Mouse (Mus musculus) neural tube, embryonic 12.5 days (tissue): Measurements from ENCODE around the gene Gpx8. TPM values are rescaled to one million over a fixed set of nuclear protein-coding genes. Genes with fewer than 3 reads are reported as not detected.
A peak's percentile ranks its signal among the peaks of the same experiment; 100 is the strongest.
"Not testable (repeated sequence)": the region's sequence is repeated elsewhere in the genome, so short reads cannot be mapped to it uniquely, and the experiment has no call there.

Experiments
- ATAC-seq: fragments of 200-750 bp; cut with Nextera tagmentation; 2 replicates; pipeline ENCODE4 v1.8.0; 2017; ENCODE audit warnings: low read depth, mild to moderate bottlenecking, moderate TSS enrichment, moderate library complexity; ENCODE audit not compliant: low FRiP score
- H3K27ac ChIP-seq: fragments of 300-500 bp; sonication (generic); 2 replicates; pipeline ENCODE4 v1.5.1; 2016
- H3K27me3 ChIP-seq: fragments of 300-500 bp; sonication (generic); replicated peaks from 2 replicates; pipeline ENCODE4 v1.6.1; 2016; ENCODE audit warnings: mild to moderate bottlenecking
- H3K36me3 ChIP-seq: fragments of 300-500 bp; sonication (generic); 2 replicates; pipeline ENCODE4 v1.6.1; 2016; ENCODE audit warnings: mild to moderate bottlenecking
- H3K4me1 ChIP-seq: fragments of 300-500 bp; sonication (generic); 2 replicates; pipeline ENCODE4 v1.6.1; 2016
- H3K4me2 ChIP-seq: fragments of 300-500 bp; sonication (generic); replicated peaks from 2 replicates; pipeline ENCODE4 v1.6.1; 2016; ENCODE audit warnings: mild to moderate bottlenecking
- H3K4me3 ChIP-seq: fragments of 300-500 bp; sonication (generic); 2 replicates; pipeline ENCODE4 v1.5.1; 2016
- H3K9ac ChIP-seq: fragments of 300-500 bp; sonication (generic); 2 replicates; pipeline ENCODE4 v1.6.1; 2016; ENCODE audit warnings: mild to moderate bottlenecking
- H3K9me3 ChIP-seq: fragments of 300-500 bp; sonication (generic); 2 replicates; pipeline ENCODE4 v1.6.1; 2016; ENCODE audit warnings: mild to moderate bottlenecking
- WGBS: fragments of 180-500 bp; shearing (Covaris S2); methylation state at CpG from one replicate; pipeline ENCODE4 v1.1.7; 2016; 5-methylcytosine and 5-hydroxymethylcytosine counted together
- polyA plus RNA-seq: library from polyadenylated mRNA; unstranded; fragments of >200 nt; fragmentation: Nextera tagmentation; extraction: Ambion mirVana; gene quantifications from 2 replicates; pipeline ENCODE4 v1.2.1, GENCODE M21; 2016

Gpx8 gene
- polyA plus RNA-seq, 1 experiment from 2014 or later = 93.3 TPM

DNA sequence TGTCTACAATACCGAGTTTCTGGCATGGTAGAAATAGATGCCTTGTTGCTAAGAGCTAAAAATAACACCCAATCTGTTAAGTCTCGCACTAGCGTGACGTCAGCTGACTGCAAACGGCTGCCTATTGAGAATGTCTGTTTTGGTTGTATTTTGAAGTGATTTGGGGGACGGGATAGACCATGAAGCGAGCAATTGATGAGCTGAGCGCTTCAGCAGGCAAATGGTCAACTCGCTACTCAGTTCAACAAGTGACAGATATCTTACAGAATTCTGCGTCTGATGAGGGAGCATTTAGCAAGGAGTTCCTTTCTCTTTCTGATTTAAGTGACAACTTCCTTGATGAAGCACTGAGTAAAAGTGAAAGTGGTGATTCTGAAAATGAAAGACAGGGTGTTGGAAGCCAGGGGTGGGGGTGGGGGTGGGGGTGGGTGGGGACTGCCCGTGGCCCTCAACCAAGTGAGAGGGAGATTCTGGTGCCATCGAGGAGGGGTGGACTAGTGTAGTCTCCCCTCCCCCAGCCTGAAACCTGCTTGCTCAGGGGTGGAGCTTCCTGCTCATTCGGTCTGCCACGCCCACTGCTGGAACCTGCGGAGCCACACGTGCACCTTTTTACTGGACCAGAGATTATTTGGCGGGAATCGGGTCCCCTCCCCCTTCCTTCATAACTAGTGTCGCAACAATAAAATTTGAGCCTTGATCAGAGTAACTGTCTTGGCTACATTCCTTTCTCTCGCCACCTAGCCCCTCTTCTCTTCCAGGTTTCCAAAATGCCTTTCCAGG lies 32.8 kb downstream of the Gpx8 start:
- not testable (repeated sequence) for H3K27ac ChIP-seq, ATAC-seq, H3K4me1 ChIP-seq, H3K36me3 ChIP-seq, H3K9ac ChIP-seq, H3K27me3 ChIP-seq, H3K4me2 ChIP-seq, H3K4me3 ChIP-seq, H3K9me3 ChIP-seq
- WGBS = 63% methylated on average over 20 of the region's 20 CpGs

DNA sequence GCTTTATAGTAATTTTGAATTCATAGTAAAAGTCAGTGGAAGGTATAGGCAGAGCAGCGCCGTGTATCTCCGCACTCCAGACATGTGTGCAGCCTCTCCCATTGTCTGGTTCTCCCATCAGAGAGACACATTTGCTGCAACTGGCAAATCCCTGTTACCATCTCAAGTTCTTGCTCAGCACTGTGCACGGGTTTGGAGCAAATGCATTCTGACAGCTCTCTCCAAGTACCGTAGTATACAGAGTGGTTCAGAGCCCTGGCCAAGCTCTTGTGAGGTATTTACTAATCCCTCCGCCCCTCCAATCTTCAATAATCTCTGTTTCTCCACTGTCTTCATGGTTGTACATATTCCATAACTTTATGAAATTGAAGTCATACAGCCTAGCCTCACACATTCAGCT lies 33.5 kb downstream of the Gpx8 start:
- no peak for ATAC-seq
- H3K27me3 ChIP-seq = no peaks in the 10 kb centered on the region
- no peak overlapping the region for H3K4me2 ChIP-seq
- H3K36me3 ChIP-seq = no peaks in the 10 kb centered on the region
- WGBS = 89% methylated on average over 6 of the region's 6 CpGs
- no peak overlapping the region for H3K27ac ChIP-seq
- no peaks in the 10 kb centered on the region for H3K4me1 ChIP-seq
- H3K9me3 ChIP-seq = no peaks in the 10 kb centered on the region
- H3K9ac ChIP-seq = no peak overlapping the region
- H3K4me3 ChIP-seq = no peak overlapping the region

DNA sequence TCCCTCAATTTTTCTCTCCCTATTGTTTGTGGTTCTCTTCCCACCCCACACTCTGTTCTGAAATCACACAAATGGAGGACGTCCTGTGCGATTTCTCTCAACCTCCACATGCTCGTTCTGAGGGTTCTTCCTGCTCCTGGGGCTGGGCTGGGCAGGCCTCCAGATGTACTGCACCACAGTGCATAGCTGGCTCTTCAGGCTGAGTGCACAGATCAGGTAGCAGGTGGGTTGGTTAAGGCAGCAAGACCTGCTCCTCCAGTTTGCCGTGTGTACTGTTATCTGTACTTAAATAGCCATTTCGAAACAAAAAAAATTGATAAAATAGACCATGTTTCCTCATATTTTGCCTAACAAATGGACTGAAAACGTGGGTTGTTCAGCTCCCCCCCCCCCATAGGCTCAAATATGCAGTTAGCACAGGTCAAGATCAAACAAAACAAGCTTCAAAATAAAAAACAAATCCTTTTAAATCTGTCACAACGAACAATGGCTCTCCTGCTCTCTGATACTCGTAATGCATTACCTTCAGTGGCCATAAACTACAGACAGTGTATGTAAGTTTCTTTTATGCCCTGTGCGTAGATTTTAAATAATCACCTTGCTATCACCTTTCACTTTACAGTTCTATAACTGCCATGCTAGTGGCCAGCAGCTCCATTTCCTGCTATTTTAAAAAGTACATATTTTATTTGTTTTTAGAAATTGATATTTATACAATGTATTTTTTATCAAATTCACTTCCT lies 45.5 kb downstream of the Gpx8 start:
- no peak for ATAC-seq
- H3K27me3 ChIP-seq = peaks cover 56% of the 10 kb centered on the region
- H3K4me1 ChIP-seq = peaks cover 10% of the 10 kb centered on the region
- no peaks in the 10 kb centered on the region for H3K9me3 ChIP-seq
- H3K4me3 ChIP-seq = no peak overlapping the region
- 75% methylated on average over 9 of the region's 9 CpGs for WGBS
- H3K27ac ChIP-seq = no peak overlapping the region
- no peak overlapping the region for H3K4me2 ChIP-seq
- H3K36me3 ChIP-seq = no peaks in the 10 kb centered on the region
- no peak overlapping the region for H3K9ac ChIP-seq

DNA sequence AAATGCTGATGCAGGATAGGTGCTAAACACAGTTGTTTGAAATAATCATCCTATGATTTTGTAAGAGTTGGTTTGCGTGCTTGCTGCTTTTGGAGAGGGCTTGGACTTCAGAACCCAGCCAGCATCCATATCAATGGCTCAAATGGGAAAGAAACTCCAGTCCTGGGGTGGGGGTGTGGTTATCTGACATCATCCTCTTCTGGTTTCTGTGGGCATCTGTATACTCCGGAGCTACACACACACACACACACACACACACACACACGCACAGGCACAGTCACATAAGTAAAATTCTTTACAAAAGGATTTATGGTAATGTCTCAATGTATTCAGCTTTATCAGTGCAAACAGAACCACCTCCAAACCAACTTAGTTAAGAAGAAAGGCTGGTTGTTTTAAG lies 46.1 kb downstream of the Gpx8 start:
- H3K27me3 ChIP-seq = peaks cover 63% of the 10 kb centered on the region
- H3K27ac ChIP-seq = no peak overlapping the region
- no peak for ATAC-seq
- H3K4me1 ChIP-seq = peaks cover 10% of the 10 kb centered on the region
- H3K9me3 ChIP-seq = no peaks in the 10 kb centered on the region
- H3K36me3 ChIP-seq = no peaks in the 10 kb centered on the region
- H3K4me2 ChIP-seq = no peak overlapping the region
- H3K4me3 ChIP-seq = no peak overlapping the region
- no peak overlapping the region for H3K9ac ChIP-seq
- WGBS = 79% methylated on average over 3 of the region's 3 CpGs

DNA sequence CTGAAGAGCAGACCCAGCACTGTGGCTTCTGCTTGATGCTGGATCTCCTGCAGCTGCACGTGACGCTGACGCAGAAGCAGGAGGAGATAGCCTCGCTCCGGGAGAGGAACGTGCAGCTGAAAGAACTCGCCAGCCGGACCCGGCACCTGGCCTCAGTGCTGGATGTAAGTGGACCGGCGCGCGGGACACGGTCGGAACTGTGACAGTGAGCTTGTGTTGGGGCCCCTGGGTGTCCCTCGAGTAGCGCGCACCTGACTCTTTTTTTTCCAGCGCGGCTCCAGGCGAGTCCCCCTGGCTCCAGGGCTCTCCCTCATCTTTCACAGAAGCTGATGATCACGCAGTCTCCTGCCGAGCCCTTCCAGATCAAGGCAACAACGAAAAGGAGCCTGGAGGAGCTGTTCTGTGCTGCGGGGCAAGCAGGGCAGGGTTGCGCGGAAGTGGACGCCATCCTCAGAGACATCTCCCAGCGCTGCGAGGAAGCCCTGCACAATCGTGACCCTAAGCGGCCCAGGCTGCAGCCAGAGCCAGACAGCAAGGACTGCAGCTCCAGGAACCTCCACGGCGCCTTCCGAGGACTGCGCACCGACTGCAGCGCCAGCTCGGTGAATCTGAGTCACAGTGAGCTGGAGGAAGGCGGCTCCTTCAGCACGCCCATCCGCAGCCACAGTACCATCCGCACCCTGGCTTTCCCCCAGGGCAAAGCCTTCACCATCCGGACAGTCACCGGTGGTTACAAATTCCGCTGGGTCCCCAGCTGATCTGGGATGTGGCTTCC lies 47.6 kb downstream of the Gpx8 start:
- WGBS = under 1% methylated on average over 46 of the region's 46 CpGs
- ATAC-seq = peak; percentile 54; the same call in 1 of the 2 replicates
- H3K27ac ChIP-seq = no peak overlapping the region

DNA sequence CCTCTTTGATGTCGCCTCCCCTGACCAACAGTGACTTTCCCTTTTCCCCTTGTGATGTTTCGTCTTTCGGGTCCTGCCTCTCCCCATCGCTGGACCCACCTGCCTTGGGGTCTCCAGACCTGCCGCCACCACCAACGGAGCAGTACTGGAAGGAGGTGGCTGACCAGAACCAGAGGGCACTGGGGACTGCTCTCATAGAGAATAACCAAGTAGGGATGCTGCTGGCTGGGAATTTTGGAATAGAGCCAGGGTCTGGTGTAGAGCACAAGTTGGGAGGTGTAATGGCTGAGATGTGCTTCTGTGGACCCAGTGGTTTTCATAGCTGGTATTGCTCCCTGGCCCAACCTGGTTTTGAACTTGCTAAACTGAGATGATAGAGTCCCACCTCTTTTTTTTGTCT lies 48.8 kb downstream of the Gpx8 start:
- ATAC-seq = no peak
- Histone ChIP-seq H3K9ac (no peak overlapping the region), H3K4me2 (no peak overlapping the region), H3K27me3 (peaks cover 88% of the 10 kb centered on the region), H3K4me3 (no peak overlapping the region), H3K36me3 (no peaks in the 10 kb centered on the region), H3K4me1 (peaks cover 20% of the 10 kb centered on the region), H3K9me3 (no peaks in the 10 kb centered on the region), H3K27ac (no peak overlapping the region)
- 70% methylated on average over 6 of the region's 6 CpGs for WGBS

More for the DNA sequence above, 47.6 kb downstream of the Gpx8 start:
- Histone ChIP-seq H3K27me3 (peaks cover 78% of the 10 kb centered on the region), H3K4me3 (peak overlapping the region; percentile 40), H3K36me3 (no peaks in the 10 kb centered on the region), H3K4me2 (peak overlapping the region; percentile 81), H3K9me3 (no peaks in the 10 kb centered on the region), H3K4me1 (peaks cover 16% of the 10 kb centered on the region), H3K9ac (peak overlapping the region; percentile 46)

DNA sequence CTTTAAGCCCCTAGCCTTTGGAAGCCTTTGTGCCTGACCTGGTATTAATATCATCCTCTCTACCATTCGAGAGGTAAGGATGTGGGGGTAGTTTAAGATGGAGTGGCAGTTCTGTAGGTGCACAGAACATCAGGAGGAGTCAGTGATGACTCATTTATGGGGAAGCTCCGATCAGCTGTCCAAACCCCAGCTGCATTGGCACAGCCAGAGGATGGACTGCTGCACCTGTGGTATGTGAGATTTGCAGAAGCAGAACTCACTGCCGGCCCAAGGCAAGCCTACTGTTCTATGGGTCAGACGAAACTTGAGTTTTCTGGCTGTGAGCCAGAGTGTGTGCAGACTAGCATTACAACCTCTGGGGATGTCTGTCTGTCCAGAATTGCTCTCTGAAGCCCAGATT lies 49.8 kb downstream of the Gpx8 start:
- Histone ChIP-seq H3K9ac (no peak overlapping the region), H3K27ac (no peak overlapping the region), H3K4me3 (no peak overlapping the region), H3K4me2 (no peak overlapping the region), H3K27me3 (peaks cover 89% of the 10 kb centered on the region), H3K9me3 (no peaks in the 10 kb centered on the region), H3K4me1 (peaks cover 20% of the 10 kb centered on the region), H3K36me3 (no peaks in the 10 kb centered on the region)
- no peak for ATAC-seq
- WGBS = 68% methylated on average over 4 of the region's 4 CpGs

DNA sequence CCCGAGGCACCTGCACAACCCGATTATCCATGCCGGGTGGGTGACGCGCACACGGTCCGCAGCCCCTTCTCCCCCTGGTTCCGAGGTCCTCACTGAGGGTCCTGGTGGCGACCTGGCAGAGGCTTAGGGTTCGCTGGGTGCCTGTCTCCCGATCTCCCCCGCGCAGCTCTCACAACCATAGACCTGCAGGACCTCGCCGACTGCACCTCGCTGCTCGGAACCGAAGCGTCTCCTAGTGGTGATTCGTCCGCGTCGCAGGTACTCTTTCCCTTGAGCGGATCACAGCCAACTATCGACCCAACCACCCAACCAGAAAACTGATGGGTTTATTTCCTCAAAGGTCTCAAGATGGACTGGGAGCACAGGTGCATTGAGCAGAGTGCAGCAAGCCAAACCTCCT lies 52.0 kb downstream of the Gpx8 start:
- H3K27me3 ChIP-seq = peaks cover 95% of the 10 kb centered on the region
- ATAC-seq = peak; percentile 62
- no peaks in the 10 kb centered on the region for H3K36me3 ChIP-seq
- peak overlapping the region; percentile 81 for H3K4me2 ChIP-seq
- H3K4me1 ChIP-seq = peaks cover 25% of the 10 kb centered on the region
- no peaks in the 10 kb centered on the region for H3K9me3 ChIP-seq
- peak overlapping the region; percentile 42 for H3K4me3 ChIP-seq
- peak overlapping the region; percentile 29; the same call in 1 of the 2 replicates for H3K9ac ChIP-seq
- H3K27ac ChIP-seq = no peak overlapping the region
- under 1% methylated on average over 25 of the region's 25 CpGs for WGBS

DNA sequence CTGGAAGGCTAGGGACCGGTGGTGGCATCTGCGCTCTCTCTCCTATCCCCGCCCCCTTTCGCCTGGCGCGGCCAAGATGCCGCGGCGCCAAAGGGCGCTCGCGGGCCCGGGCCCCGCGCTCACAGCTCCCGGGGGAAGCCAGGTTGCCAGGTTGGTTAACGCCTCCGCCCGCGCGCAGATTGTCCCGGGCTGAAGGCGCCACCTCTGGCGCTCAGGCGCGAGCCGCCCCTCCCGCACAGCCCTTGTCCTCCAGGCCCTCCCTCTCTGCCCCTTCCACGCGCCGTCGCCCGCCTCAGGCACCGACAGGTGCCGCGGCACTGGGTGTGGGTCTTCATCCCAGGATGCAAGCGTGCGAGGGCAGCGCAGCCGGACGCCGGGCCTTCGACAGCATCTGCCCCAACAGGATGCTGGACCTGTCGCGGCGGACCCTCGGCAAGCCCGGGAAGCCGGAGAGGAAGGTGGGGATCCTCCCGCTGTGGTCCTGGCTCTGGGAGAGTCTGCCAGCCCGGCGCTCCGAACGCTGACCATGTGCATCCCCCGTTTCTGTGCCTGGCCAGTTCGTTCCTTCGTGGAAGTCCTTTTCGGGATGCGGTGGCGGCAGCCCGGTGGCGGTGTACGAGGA lies 52.6 kb downstream of the Gpx8 start, which contains the start of gene Mcidas:
Mcidas (plus strand) TSS at position 315 of the 622 bp plus-strand sequence.
- peak within 1 kb of the TSS; percentile 42 for H3K4me3 ChIP-seq
- H3K9me3 ChIP-seq = no peaks in the 10 kb centered on the region
- no peak within 1 kb of the TSS for H3K27ac ChIP-seq
- no peaks in the 10 kb centered on the region for H3K36me3 ChIP-seq
- peak within 1 kb of the TSS; percentile 81 for H3K4me2 ChIP-seq
- peak; percentile 50; the same call in 1 of the 2 replicates for ATAC-seq
- H3K9ac ChIP-seq = peak within 1 kb of the TSS; percentile 29; the same call in 1 of the 2 replicates
- H3K27me3 ChIP-seq = peaks cover 95% of the 10 kb centered on the region
- peaks cover 25% of the 10 kb centered on the region for H3K4me1 ChIP-seq
- WGBS = 0% methylated on average over 63 of the region's 63 CpGs
